Comparison of ENCODE assay signal across 17 mouse cellular contexts in the genomic region with DNA sequence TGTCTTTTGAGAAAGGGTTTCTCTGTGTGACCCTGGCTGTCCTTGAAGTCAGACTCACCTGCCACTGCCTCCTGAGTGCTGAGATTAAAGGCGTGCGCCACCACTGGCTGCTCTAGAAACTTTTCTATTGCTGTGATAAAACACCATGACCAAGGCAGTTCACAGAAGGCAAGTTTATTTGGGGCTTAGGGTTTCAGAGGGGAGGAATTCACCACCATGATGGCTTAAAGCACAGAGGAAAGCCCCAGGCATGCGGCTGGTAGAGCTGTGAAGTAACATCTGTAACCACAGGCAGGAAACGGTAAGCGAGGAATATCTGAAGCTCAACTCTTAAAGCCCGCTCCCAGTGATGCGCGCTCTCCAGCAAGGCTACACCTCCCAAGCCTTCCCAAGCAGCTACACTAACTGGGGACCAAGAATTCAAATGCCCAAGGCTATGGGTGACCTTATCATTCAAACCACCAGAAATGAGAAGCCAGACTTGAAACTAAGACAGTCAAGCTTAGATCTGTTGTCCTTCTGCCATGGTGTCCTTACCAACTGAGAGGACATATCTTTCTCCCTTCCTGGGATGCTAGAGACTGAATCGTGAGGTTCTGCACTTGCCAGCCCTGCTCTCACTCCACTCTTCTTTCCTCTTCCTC. TPM values are rescaled to one million over a fixed set of nuclear protein-coding genes. Genes with fewer than 3 reads are reported as not detected.
DNase-seq lines count a peak whose midpoint lies in the region; ATAC-seq and TF ChIP-seq lines count a peak whose summit lies in the region.
"Had no signal": no experiment of that assay in that cellular context is flagged by ENCODE, and none has a peak within 500 bp of the region (broad histone marks: within the 10 kb centered on the region; RNA-seq: fewer than 3 reads in every experiment).

No protein-coding gene starts in this region.

- no peak overlapping the region for H3K4me3 ChIP-seq in spleen, adult 2 months (ENCODE audit: extremely low read depth, insufficient read depth, insufficient read length)
- H3K4me3 ChIP-seq in lung, adult 2 months (replicated peaks; ENCODE audit: extremely low read depth, low read depth, low read length), result no peak overlapping the region
- H3K4me3 ChIP-seq in hindbrain, embryonic 14.5 days (replicated peaks; ENCODE audit: low read length), result no peak overlapping the region
- H3K4me3 ChIP-seq: erythroblast, embryonic 14.5 days; kidney, embryonic 15.5 days; limb, embryonic 13.5 days; midbrain, embryonic 12.5 days; myocyte had no signal

- 14% methylated on average over 9 of the region's 9 CpGs for WGBS in spleen, adult 2 months
- 70% methylated on average over 9 of the region's 9 CpGs for WGBS in lung, adult 2 months
- 84% methylated on average over 9 of the region's 9 CpGs for WGBS in hindbrain, embryonic 14.5 days

- H3K36me3 ChIP-seq in spleen, adult 2 months (ENCODE audit: control insufficient read depth, insufficient read depth, low read length), result no peaks in the 10 kb centered on the region
- no peaks in the 10 kb centered on the region for H3K36me3 ChIP-seq in splenic B cell, adult 2 months (ENCODE audit: control insufficient read depth, insufficient read depth, low read length, poor library complexity, severe bottlenecking)
- H3K36me3 ChIP-seq in hindbrain, embryonic 14.5 days (replicated peaks; ENCODE audit: control insufficient read depth, insufficient read depth), result peaks cover 10% of the 10 kb centered on the region

- TF ChIP-seq POLR2A in spleen, adult 2 months (IDR thresholded peaks at IDR 0.05; ENCODE audit: low read depth, low read length), result no peak
- TF ChIP-seq POLR2A in lung, adult 2 months (IDR thresholded peaks at IDR 0.05; ENCODE audit: borderline replicate concordance, extremely low read depth, low read depth, low read length), result no peak

- peak overlapping the region; percentile 21; the same call in 1 of the 2 replicates for H3K27ac ChIP-seq in spleen, adult 2 months (ENCODE audit: insufficient read depth, low read length)
- no peak overlapping the region for H3K27ac ChIP-seq in hindbrain, embryonic 14.5 days
- H3K27ac ChIP-seq: hindbrain, postnatal 0 days; kidney, embryonic 15.5 days; limb, embryonic 13.5 days; midbrain, embryonic 12.5 days had no signal

- no peak overlapping the region for H3K9ac ChIP-seq in hindbrain, embryonic 14.5 days
- H3K9ac ChIP-seq: kidney, embryonic 15.5 days; limb, embryonic 13.5 days; midbrain, embryonic 12.5 days had no signal

- no peak for ATAC-seq in hindbrain, embryonic 14.5 days (ENCODE audit: low FRiP score)
- ATAC-seq: hindbrain, postnatal 0 days; lung, postnatal 0 days had no signal

- H3K4me2 ChIP-seq in hindbrain, embryonic 14.5 days (replicated peaks), result no peak overlapping the region
- H3K4me2 ChIP-seq: kidney, embryonic 15.5 days; limb, embryonic 13.5 days; midbrain, embryonic 12.5 days had no signal

- H3K4me1 ChIP-seq in spleen, adult 2 months (ENCODE audit: control insufficient read depth, insufficient read depth, insufficient read length), result peaks cover 33% of the 10 kb centered on the region
- H3K4me1 ChIP-seq in lung, adult 2 months (ENCODE audit: control insufficient read depth, insufficient read depth, low read length), result peaks cover 25% of the 10 kb centered on the region
- peaks cover 6% of the 10 kb centered on the region; the same call in 1 of the 2 replicates for H3K4me1 ChIP-seq in hindbrain, embryonic 14.5 days (replicated peaks; ENCODE audit: control insufficient read depth, insufficient read depth, low read length)

- H3K27me3 ChIP-seq in spleen, adult 2 months (ENCODE audit: control insufficient read depth, insufficient read depth, low read length), result no peaks in the 10 kb centered on the region
- no peaks in the 10 kb centered on the region for H3K27me3 ChIP-seq in splenic B cell, adult 2 months (ENCODE audit: control insufficient read depth, insufficient read depth, low read length, poor library complexity, severe bottlenecking)
- no peaks in the 10 kb centered on the region for H3K27me3 ChIP-seq in hindbrain, embryonic 14.5 days (ENCODE audit: control insufficient read depth, insufficient read depth, low read length)
- H3K27me3 ChIP-seq: kidney, embryonic 15.5 days; limb, embryonic 13.5 days; midbrain, embryonic 12.5 days had no signal

- H3K9me3 ChIP-seq in hindbrain, embryonic 14.5 days (ENCODE audit: control insufficient read depth, low read length), result no peaks in the 10 kb centered on the region
- H3K9me3 ChIP-seq: kidney, embryonic 15.5 days; limb, embryonic 13.5 days; midbrain, embryonic 12.5 days had no signal

- no peak for DNase-seq in spleen, adult 2 months (ENCODE audit: low read depth in 1 of 2, low spot score in 2 of 2)
- DNase-seq in spleen, postnatal 10 days (ENCODE audit: low spot score in 2 of 2), result no peak
- DNase-seq in ES-CJ7 (ENCODE audit: low read depth, low spot score), result peak; percentile 27
- peak; percentile 46 for DNase-seq in splenic B cell, adult 2 months (ENCODE audit: low read depth, low spot score)
- no peak for DNase-seq in urinary bladder, postnatal 36 days (ENCODE audit: low spot score in 2 of 2)
- DNase-seq in lung, adult 2 months, result no peak
- DNase-seq in hindbrain, embryonic 14.5 days (ENCODE audit: low spot score), result no peak
- DNase-seq: cerebellum, adult 8-10 months; embryo, embryonic 11 days; gastrocnemius, postnatal 25 days had no signal

- no peak for TF ChIP-seq CTCF in spleen, adult 2 months (IDR thresholded peaks at IDR 0.05; ENCODE audit: extremely low read depth, insufficient read depth, insufficient read length, insufficient replicate concordance)
- TF ChIP-seq CTCF in lung, adult 2 months (IDR thresholded peaks at IDR 0.05; ENCODE audit: insufficient read depth, low read length), result no peak

RNA-seq across cellular contexts. Expression of a gene that starts 2.1 kb away (rescaled TPM):
- 46.1 and 52.2 TPM in 2 replicates for polyA plus RNA-seq in spleen, adult 2 months (2012; rRNA removed)
- polyA plus RNA-seq in lung, adult 2 months (2012; rRNA removed), result 33.7 and 34.3 TPM in 2 replicates
- 7.3 and 8.4 TPM in 2 replicates for polyA plus RNA-seq in hindbrain, embryonic 14.5 days (2014; fragmentation: Nextera tagmentation; extraction: Ambion mirVana)

RNA-seq across cellular contexts. Expression of a gene that starts 16.6 kb away (rescaled TPM):
- 39.5 and 44.7 TPM in 2 replicates for polyA plus RNA-seq in spleen, adult 2 months (2012; rRNA removed)
- polyA plus RNA-seq in lung, adult 2 months (2012; rRNA removed), result 49.3 and 65.5 TPM in 2 replicates
- 192 and 215 TPM in 2 replicates for polyA plus RNA-seq in hindbrain, embryonic 14.5 days (2014; fragmentation: Nextera tagmentation; extraction: Ambion mirVana)

RNA-seq across cellular contexts. Expression of a gene that starts 32.3 kb away (rescaled TPM):
- polyA plus RNA-seq in spleen, adult 2 months (2012; rRNA removed), result 12.4 and 13.1 TPM in 2 replicates
- 13.1 and 13.8 TPM in 2 replicates for polyA plus RNA-seq in lung, adult 2 months (2012; rRNA removed)
- 28.8 and 35.5 TPM in 2 replicates for polyA plus RNA-seq in hindbrain, embryonic 14.5 days (2014; fragmentation: Nextera tagmentation; extraction: Ambion mirVana)

RNA-seq across cellular contexts. Expression of a gene that starts 41.4 kb away (rescaled TPM):
- polyA plus RNA-seq in spleen, adult 2 months (2012; rRNA removed), result 77.9 and 93.1 TPM in 2 replicates
- 61.9 and 63.4 TPM in 2 replicates for polyA plus RNA-seq in lung, adult 2 months (2012; rRNA removed)
- 35.2 and 37.6 TPM in 2 replicates for polyA plus RNA-seq in hindbrain, embryonic 14.5 days (2014; fragmentation: Nextera tagmentation; extraction: Ambion mirVana)

RNA-seq across cellular contexts. Expression of a gene that starts 41.4 kb away (rescaled TPM):
- polyA plus RNA-seq in spleen, adult 2 months (2012; rRNA removed), result 5.2 and 18.8 TPM in 2 replicates
- polyA plus RNA-seq in lung, adult 2 months (2012; rRNA removed), result 3.0 and 9.7 TPM in 2 replicates
- 0.95 and 1.6 TPM in 2 replicates for polyA plus RNA-seq in hindbrain, embryonic 14.5 days (2014; fragmentation: Nextera tagmentation; extraction: Ambion mirVana)

Comparison
In these comparisons a context has a peak if more than half of its experiments do, and no peak if none do; other contexts are left out.
1. DNase-seq: peak in ES-CJ7 (single experiment) and splenic B cell, adult 2 months (single experiment); none in spleen, adult 2 months (0 of 2), spleen, postnatal 10 days (0 of 2), urinary bladder, postnatal 36 days (0 of 2), lung, adult 2 months (single experiment) and hindbrain, embryonic 14.5 days (single experiment).